Mouse (Mus musculus): ENCODE results near the gene Cmya5.

The Cmya5 gene

DNA sequence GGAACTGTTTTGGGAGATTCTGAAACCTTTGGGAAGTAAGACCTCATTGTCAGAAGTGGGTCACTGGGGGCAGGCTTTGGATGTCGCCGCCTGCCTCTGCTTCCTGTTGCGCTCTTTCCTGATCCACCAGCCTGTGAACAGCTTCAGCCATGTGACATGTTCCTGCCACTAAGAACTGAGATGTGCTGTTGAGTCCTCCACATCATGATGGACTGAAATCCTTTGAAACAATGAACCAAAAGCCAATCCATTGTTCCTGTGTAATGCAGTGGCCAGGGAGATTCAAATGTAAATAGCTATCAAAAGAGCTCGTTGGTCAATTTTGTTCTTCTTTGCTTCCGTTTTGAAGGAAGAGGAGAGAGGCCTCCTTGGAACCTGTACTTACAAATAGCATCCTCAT is 151.7 kb downstream of the Cmya5 start:
- DNase-seq (ENCODE audit: low read depth, low spot score), result no peak

All from c-Kit-negative CD71-positive TER-119-positive erythroid progenitor cells, embryonic 14.5 days (primary cell).